Mouse (Mus musculus): ENCODE results near the gene Gm45623. TPM values are rescaled to one million over a fixed set of nuclear protein-coding genes. Genes with fewer than 3 reads are reported as not detected.

Gm45623 gene
- total and polyA plus RNA-seq, 2 experiments from 2014 or later, result 2.2 to 7.9 TPM

- peak within 1 kb of the TSS; percentile 96 for H3K27ac ChIP-seq (ENCODE audit: low read depth, low read length)
- no peak for TF ChIP-seq CTCF (IDR thresholded peaks at IDR 0.05)
- no peaks in the 10 kb centered on the region for H3K27me3 ChIP-seq (ENCODE audit: insufficient read depth, low read length)
- H3K4me1 ChIP-seq (ENCODE audit: insufficient read depth, low read length), result peaks cover 20% of the 10 kb centered on the region; the same call in 1 of the 2 replicates
- peak; percentile 89 for ATAC-seq (ENCODE audit: low FRiP score)
- DNase-seq (ENCODE audit: low spot score), result peak; percentile 95
- WGBS, result 2% methylated on average over 51 of the region's 62 CpGs
- no peaks in the 10 kb centered on the region for H3K9me3 ChIP-seq (ENCODE audit: low read length)
- peak within 1 kb of the TSS; percentile 86 for H3K9ac ChIP-seq (replicated peaks; ENCODE audit: low read length, poor library complexity, severe bottlenecking)
- H3K36me3 ChIP-seq (ENCODE audit: insufficient read depth, low read length), result peaks cover 4% of the 10 kb centered on the region; the same call in 1 of the 2 replicates
- peak within 1 kb of the TSS; percentile 74 for H3K4me3 ChIP-seq (ENCODE audit: low read depth, low read length)
- peak within 1 kb of the TSS; percentile 60 for H3K4me2 ChIP-seq (ENCODE audit: low read depth, low read length, poor library complexity, severe bottlenecking)
Measured at GRCm38 (mm10) chr13:56702469-56703221, 51.0 kb downstream of the Gm45623 start, which contains the start of gene Smad5. Smad5 (plus strand) TSS chr13:56703010.

Other genes with a start within 250 kb of the Gm45623 start
- gene Fbxl21, start 231.4 kb downstream of the Gm45623 start, total RNA-seq (2014; rRNA removed), result 5.5 and 7.2 TPM in 2 replicates
- 3.4 and 4.3 TPM in 2 replicates for gene Fbxl21, start 231.4 kb downstream of the Gm45623 start, polyA plus RNA-seq (2015; fragmentation: Nextera tagmentation; extraction: Ambion mirVana)
- not detected in 2 replicates for gene Lect2, start 205.3 kb downstream of the Gm45623 start, total RNA-seq (2014; rRNA removed)
- not detected in 2 replicates for gene Lect2, start 205.3 kb downstream of the Gm45623 start, polyA plus RNA-seq (2015; fragmentation: Nextera tagmentation; extraction: Ambion mirVana)
- gene Tgfbi, start 144.3 kb downstream of the Gm45623 start, total RNA-seq (2014; rRNA removed), result 6.3 and 7.5 TPM in 2 replicates
- 3.0 and 3.4 TPM in 2 replicates for gene Tgfbi, start 144.3 kb downstream of the Gm45623 start, polyA plus RNA-seq (2015; fragmentation: Nextera tagmentation; extraction: Ambion mirVana)
- 37.4 and 40.6 TPM in 2 replicates for gene Smad5, start 50.8 kb downstream of the Gm45623 start, total RNA-seq (2014; rRNA removed)
- gene Smad5, start 50.8 kb downstream of the Gm45623 start, polyA plus RNA-seq (2015; fragmentation: Nextera tagmentation; extraction: Ambion mirVana), result 10.7 and 14.8 TPM in 2 replicates
- gene Trpc7, start 142.2 kb upstream of the Gm45623 start, total RNA-seq (2014; rRNA removed), result 7.9 and 8.3 TPM in 2 replicates
- gene Trpc7, start 142.2 kb upstream of the Gm45623 start, polyA plus RNA-seq (2015; fragmentation: Nextera tagmentation; extraction: Ambion mirVana), result 4.0 and 4.7 TPM in 2 replicates

All from midbrain, postnatal 0 days (tissue).